Mouse (Mus musculus) liver, embryonic 16.5 days (tissue): ENCODE measurements at regions not wholly inside any gene's neighbourhood (a gene's known extent, or its start where the extent isn't known, plus 50 kb on each side); places are given as distances from the start of the nearest gene placed in this dataset.

Experiments
- ATAC-seq: fragments of 200-750 bp; cut with Nextera tagmentation; 2 replicates; pipeline ENCODE4 v1.8.0; 2017; ENCODE audit warnings: low read depth, mild to moderate bottlenecking, moderate number of reproducible peaks, moderate library complexity
- H3K27ac ChIP-seq: fragments of 300-500 bp; sonication (generic); 2 replicates; pipeline ENCODE4 v1.5.1; 2014; ENCODE audit warnings: mild to moderate bottlenecking, low read length
- H3K27me3 ChIP-seq: fragments of 300-500 bp; sonication (generic); 2 replicates; pipeline ENCODE4 v1.6.1; 2014; ENCODE audit warnings: low read depth, low read length, mixed read lengths; ENCODE audit not compliant: control insufficient read depth, insufficient read depth
- H3K36me3 ChIP-seq: fragments of 300-500 bp; sonication (generic); 2 replicates; pipeline ENCODE4 v1.6.1; 2014; ENCODE audit warnings: mild to moderate bottlenecking; ENCODE audit not compliant: control insufficient read depth, insufficient read depth
- H3K4me1 ChIP-seq: fragments of 300-500 bp; sonication (generic); 2 replicates; pipeline ENCODE4 v1.6.1; 2014; ENCODE audit warnings: low read depth, low read length, mixed read lengths; ENCODE audit not compliant: control insufficient read depth
- H3K4me2 ChIP-seq: fragments of 300-500 bp; sonication (generic); 2 replicates; pipeline ENCODE4 v1.6.1; 2014; ENCODE audit warnings: low read depth, low read length, mixed read lengths
- H3K4me3 ChIP-seq: fragments of 300-500 bp; sonication (generic); 2 replicates; pipeline ENCODE4 v1.5.1; 2014; ENCODE audit warnings: low read depth, mild to moderate bottlenecking, low read length
- H3K9ac ChIP-seq: fragments of 300-500 bp; sonication (generic); 2 replicates; pipeline ENCODE4 v1.6.1; 2014; ENCODE audit warnings: low read depth, low read length
- H3K9me3 ChIP-seq: fragments of 300-500 bp; sonication (generic); replicated peaks from 2 replicates; pipeline ENCODE4 v1.6.1; 2016; ENCODE audit warnings: low read length; ENCODE audit not compliant: control insufficient read depth
- WGBS: fragments of 180-500 bp; shearing (Covaris S2); extraction: QIAGEN DNeasy Blood & Tissue Kit; methylation state at CpG from one replicate; pipeline ENCODE4 v1.1.7; 2014; ENCODE audit not compliant: insufficient replicate concordance; 5-methylcytosine and 5-hydroxymethylcytosine counted together

- WGBS = 77% methylated on average over 9 of the region's 9 CpGs
- ATAC-seq = no peak
Measured at GRCm38 (mm10) chr12:112290299-112290698, 144.3 kb downstream of the Kif26a start.

GRCm38 (mm10) chr12:112291748-112292561 lies 145.9 kb downstream of the Kif26a start:
- no peak overlapping the region for H3K9ac ChIP-seq

More at GRCm38 (mm10) chr12:112290299-112290698, 144.3 kb downstream of the Kif26a start:
- no peak overlapping the region for H3K27ac ChIP-seq
- H3K4me1 ChIP-seq = no peaks in the 10 kb centered on the region
- H3K36me3 ChIP-seq = no peaks in the 10 kb centered on the region
- H3K4me3 ChIP-seq = no peak overlapping the region
- no peaks in the 10 kb centered on the region for H3K27me3 ChIP-seq
- no peak overlapping the region for H3K9ac ChIP-seq
- no peak overlapping the region for H3K4me2 ChIP-seq
- H3K9me3 ChIP-seq = no peaks in the 10 kb centered on the region

GRCm38 (mm10) chr12:112293105-112293504 lies 147.1 kb downstream of the Kif26a start:
- 67% methylated on average over 13 of the region's 13 CpGs for WGBS
- H3K9ac ChIP-seq = no peak overlapping the region
- H3K4me2 ChIP-seq = no peak overlapping the region
- no peak for ATAC-seq
- no peaks in the 10 kb centered on the region for H3K36me3 ChIP-seq
- H3K9me3 ChIP-seq = no peaks in the 10 kb centered on the region
- H3K27me3 ChIP-seq = no peaks in the 10 kb centered on the region
- H3K4me1 ChIP-seq = no peaks in the 10 kb centered on the region
- no peak overlapping the region for H3K27ac ChIP-seq
- no peak overlapping the region for H3K4me3 ChIP-seq

More at GRCm38 (mm10) chr12:112291748-112292561, 145.9 kb downstream of the Kif26a start:
- H3K9me3 ChIP-seq = no peaks in the 10 kb centered on the region
- no peaks in the 10 kb centered on the region for H3K27me3 ChIP-seq
- WGBS = 15% methylated on average over 16 of the region's 16 CpGs
- H3K36me3 ChIP-seq = no peaks in the 10 kb centered on the region
- H3K27ac ChIP-seq = no peak overlapping the region
- ATAC-seq = peak; percentile 68
- no peak overlapping the region for H3K4me3 ChIP-seq
- no peak overlapping the region for H3K4me2 ChIP-seq
- no peaks in the 10 kb centered on the region for H3K4me1 ChIP-seq

- no peak for ATAC-seq
- H3K4me2 ChIP-seq = no peak overlapping the region
- no peak overlapping the region for H3K27ac ChIP-seq
- H3K27me3 ChIP-seq = no peaks in the 10 kb centered on the region
- H3K4me1 ChIP-seq = no peaks in the 10 kb centered on the region
- WGBS = 61% methylated on average over 6 of the region's 6 CpGs
- H3K4me3 ChIP-seq = no peak overlapping the region
- H3K9ac ChIP-seq = no peak overlapping the region
- H3K9me3 ChIP-seq = no peaks in the 10 kb centered on the region
- H3K36me3 ChIP-seq = no peaks in the 10 kb centered on the region
Measured at GRCm38 (mm10) chr12:112295337-112295941, 149.4 kb downstream of the Kif26a start.

- 64% methylated on average over 8 of the region's 8 CpGs for WGBS
- H3K9me3 ChIP-seq = no peaks in the 10 kb centered on the region
- no peaks in the 10 kb centered on the region for H3K27me3 ChIP-seq
- no peak overlapping the region for H3K4me3 ChIP-seq
- no peaks in the 10 kb centered on the region for H3K4me1 ChIP-seq
- no peak for ATAC-seq
- H3K36me3 ChIP-seq = no peaks in the 10 kb centered on the region
- no peak overlapping the region for H3K9ac ChIP-seq
- no peak overlapping the region for H3K4me2 ChIP-seq
- H3K27ac ChIP-seq = no peak overlapping the region
Measured at GRCm38 (mm10) chr12:112298521-112298920, 152.5 kb downstream of the Kif26a start.

- no peaks in the 10 kb centered on the region for H3K4me1 ChIP-seq
- no peaks in the 10 kb centered on the region for H3K9me3 ChIP-seq
- H3K9ac ChIP-seq = no peak overlapping the region
- no peak overlapping the region for H3K27ac ChIP-seq
- no peak overlapping the region for H3K4me2 ChIP-seq
- no peak overlapping the region for H3K4me3 ChIP-seq
- H3K36me3 ChIP-seq = no peaks in the 10 kb centered on the region
- WGBS = 65% methylated on average over 5 of the region's 5 CpGs
- no peak for ATAC-seq
- H3K27me3 ChIP-seq = no peaks in the 10 kb centered on the region
Measured at GRCm38 (mm10) chr12:112299089-112299488, 153.1 kb downstream of the Kif26a start.

- no peaks in the 10 kb centered on the region for H3K9me3 ChIP-seq
- no peak overlapping the region for H3K4me3 ChIP-seq
- ATAC-seq = no peak
- WGBS = 49% methylated on average over 6 of the region's 6 CpGs
- no peaks in the 10 kb centered on the region for H3K27me3 ChIP-seq
- no peak overlapping the region for H3K9ac ChIP-seq
- no peak overlapping the region for H3K27ac ChIP-seq
- no peak overlapping the region for H3K4me2 ChIP-seq
- H3K4me1 ChIP-seq = no peaks in the 10 kb centered on the region
- H3K36me3 ChIP-seq = no peaks in the 10 kb centered on the region
Measured at GRCm38 (mm10) chr12:112299603-112300002, 153.6 kb downstream of the Kif26a start.

GRCm38 (mm10) chr12:112300125-112300524 lies 154.1 kb downstream of the Kif26a start:
- H3K4me3 ChIP-seq = no peak overlapping the region
- no peak overlapping the region for H3K27ac ChIP-seq
- 59% methylated on average over 4 of the region's 4 CpGs for WGBS
- H3K4me2 ChIP-seq = no peak overlapping the region
- no peak for ATAC-seq
- no peaks in the 10 kb centered on the region for H3K27me3 ChIP-seq
- no peaks in the 10 kb centered on the region for H3K36me3 ChIP-seq
- H3K9ac ChIP-seq = no peak overlapping the region
- no peaks in the 10 kb centered on the region for H3K4me1 ChIP-seq
- H3K9me3 ChIP-seq = no peaks in the 10 kb centered on the region

GRCm38 (mm10) chr12:112301411-112301891 lies 155.4 kb downstream of the Kif26a start:
- no peaks in the 10 kb centered on the region for H3K27me3 ChIP-seq
- no peak for ATAC-seq
- H3K4me3 ChIP-seq = no peak overlapping the region
- no peak overlapping the region for H3K27ac ChIP-seq
- 40% methylated on average over 13 of the region's 13 CpGs for WGBS
- H3K9ac ChIP-seq = no peak overlapping the region
- H3K4me1 ChIP-seq = no peaks in the 10 kb centered on the region
- no peaks in the 10 kb centered on the region for H3K36me3 ChIP-seq
- H3K4me2 ChIP-seq = no peak overlapping the region
- H3K9me3 ChIP-seq = no peaks in the 10 kb centered on the region
